Mouse (Mus musculus) G1E (cell line): Measurements from ENCODE around the gene Abr. TPM values are rescaled to one million over a fixed set of nuclear protein-coding genes. Genes with fewer than 3 reads are reported as not detected.

Experiments used
- ATAC-seq: 2 replicates; pipeline ENCODE4 v1.8.0; 2016; ENCODE audit warnings: mild to moderate bottlenecking; ENCODE audit not compliant: insufficient number of reproducible peaks, poor library complexity, low FRiP score, severe bottlenecking; ENCODE audit errors: extremely low read depth
- DNase-seq: peaks from one replicate; pipeline ENCODE4 v3.0.0; 2012; ENCODE audit warnings: low spot score
- H3K27me3 ChIP-seq: 2 replicates; pipeline ENCODE4 v1.6.1; 2012; ENCODE audit warnings: mild to moderate bottlenecking, low read length, inconsistent platforms; ENCODE audit not compliant: insufficient read depth
- H3K36me3 ChIP-seq: replicated peaks from 2 replicates; pipeline ENCODE3; 2012; ENCODE audit warnings: mild to moderate bottlenecking, inconsistent platforms
- H3K4me1 ChIP-seq: 2 replicates; pipeline ENCODE4 v1.6.1; 2012; ENCODE audit warnings: low read depth, low read length, inconsistent platforms, mixed read lengths; ENCODE audit not compliant: insufficient read depth
- H3K4me3 ChIP-seq: 2 replicates; pipeline ENCODE4 v1.5.1; 2012; ENCODE audit warnings: low read depth, mild to moderate bottlenecking, inconsistent platforms, low read length, moderate library complexity, mixed read lengths
- H3K9me3 ChIP-seq: replicated peaks from 2 replicates; pipeline ENCODE4 v1.6.1; 2012; ENCODE audit warnings: inconsistent platforms
- CTCF ChIP-seq: IDR thresholded peaks from 2 replicates; pipeline ENCODE4 v1.5.1; 2012; ENCODE audit warnings: low read depth, low read length, inconsistent platforms, mixed read lengths
- GATA1 ChIP-seq: IDR thresholded peaks from 2 replicates; pipeline ENCODE4 v1.6.1; 2012; ENCODE audit warnings: borderline replicate concordance, low read length, inconsistent platforms, mixed read lengths
- GATA2 ChIP-seq: IDR thresholded peaks from 2 replicates; pipeline ENCODE4 v1.6.1; 2012; ENCODE audit warnings: low read depth, low read length, inconsistent platforms, borderline replicate concordance
- POLR2AphosphoS5 ChIP-seq: IDR thresholded peaks from 2 replicates; pipeline ENCODE4 v1.6.1; 2012; ENCODE audit warnings: low read depth, low read length, inconsistent platforms; ENCODE audit not compliant: insufficient replicate concordance
- TAL1 ChIP-seq: conservative IDR thresholded peaks from 2 replicates; pipeline ENCODE4 v1.6.1; 2012; ENCODE audit warnings: low read depth, low read length, inconsistent platforms, mixed read lengths
- polyA plus RNA-seq: library from polyadenylated mRNA; stranded (reverse); fragments of >175 nt; gene quantifications from 2 replicates; pipeline ENCODE4 v1.2.3, GENCODE M21; 2012
- total RNA-seq, 2 experiments: library from RNA; stranded (forward) in 1 of 2; stranded (reverse) in 1 of 2; fragments of 200-1000 nt in 1 of 2; fragments of >200 nt in 1 of 2; fragmentation: Nextera tagmentation in 1 of 2; gene quantifications; 2 replicates each; pipeline ENCODE4 v1.2.3; 2014 to 2017

Abr gene
- total and polyA plus RNA-seq, 3 experiments, result 0.82 TPM; not detected in 2

- ATAC-seq, result no peak
- TF ChIP-seq GATA1 (no peak), TAL1 (no peak), POLR2AphosphoS5 (no peak), CTCF (no peak), GATA2 (no peak)
- H3K4me1 ChIP-seq, result no peaks in the 10 kb centered on the region
Observed at GRCm38 (mm10) chr11:76379921-76380544, 242.1 kb downstream of the Abr start.

GRCm38 (mm10) chr11:76376425-76376824, 245.7 kb downstream of the Abr start:
- no peaks in the 10 kb centered on the region for H3K4me1 ChIP-seq
- H3K4me3 ChIP-seq, result no peak overlapping the region
- ATAC-seq, result no peak
- peaks cover 11% of the 10 kb centered on the region; the same call in 1 of the 2 replicates for H3K27me3 ChIP-seq
- H3K9me3 ChIP-seq, result no peaks in the 10 kb centered on the region
- TF ChIP-seq GATA1 (no peak), CTCF (no peak), GATA2 (no peak), POLR2AphosphoS5 (no peak), TAL1 (no peak)
- no peaks in the 10 kb centered on the region for H3K36me3 ChIP-seq
- no peak for DNase-seq

More at GRCm38 (mm10) chr11:76379921-76380544, 242.1 kb downstream of the Abr start:
- peaks cover 10% of the 10 kb centered on the region; the same call in 1 of the 2 replicates for H3K27me3 ChIP-seq
- no peak for DNase-seq
- H3K9me3 ChIP-seq, result no peaks in the 10 kb centered on the region
- no peak overlapping the region for H3K4me3 ChIP-seq
- no peaks in the 10 kb centered on the region for H3K36me3 ChIP-seq

GRCm38 (mm10) chr11:76374491-76375185, 247.5 kb downstream of the Abr start:
- Histone ChIP-seq H3K36me3 (no peaks in the 10 kb centered on the region), H3K4me1 (no peaks in the 10 kb centered on the region), H3K27me3 (peaks cover 11% of the 10 kb centered on the region), H3K9me3 (no peaks in the 10 kb centered on the region), H3K4me3 (no peak overlapping the region)
- ATAC-seq, result no peak
- no peak for TF ChIP-seq GATA1
- no peak for TF ChIP-seq GATA2
- TF ChIP-seq CTCF, result no peak
- no peak for TF ChIP-seq POLR2AphosphoS5
- no peak for DNase-seq

- Histone ChIP-seq H3K36me3 (no peaks in the 10 kb centered on the region), H3K4me3 (no peak overlapping the region), H3K9me3 (no peaks in the 10 kb centered on the region), H3K27me3 (peaks cover 14% of the 10 kb centered on the region), H3K4me1 (peaks cover 3% of the 10 kb centered on the region; the same call in 1 of the 2 replicates)
- TF ChIP-seq TAL1 (no peak), CTCF (no peak), POLR2AphosphoS5 (no peak), GATA1 (no peak), GATA2 (no peak)
- no peak for DNase-seq
- no peak for ATAC-seq
Observed at GRCm38 (mm10) chr11:76372534-76372933, 249.6 kb downstream of the Abr start.

GRCm38 (mm10) chr11:76372120-76372519, 250.0 kb downstream of the Abr start:
- no peak for DNase-seq
- TF ChIP-seq CTCF, result no peak
- TF ChIP-seq GATA2, result no peak
- TF ChIP-seq POLR2AphosphoS5, result no peak
- no peak for TF ChIP-seq GATA1
- no peak for TF ChIP-seq TAL1
- no peak for ATAC-seq

GRCm38 (mm10) chr11:76370491-76370890, 251.6 kb downstream of the Abr start:
- ATAC-seq, result no peak
- peaks cover 21% of the 10 kb centered on the region for H3K27me3 ChIP-seq
- TF ChIP-seq CTCF (no peak), GATA1 (no peak), TAL1 (no peak), GATA2 (no peak), POLR2AphosphoS5 (no peak)

More at GRCm38 (mm10) chr11:76372120-76372519, 250.0 kb downstream of the Abr start:
- H3K27me3 ChIP-seq, result peaks cover 14% of the 10 kb centered on the region
- H3K4me1 ChIP-seq, result peaks cover 3% of the 10 kb centered on the region; the same call in 1 of the 2 replicates
- no peaks in the 10 kb centered on the region for H3K36me3 ChIP-seq
- H3K4me3 ChIP-seq, result no peak overlapping the region
- H3K9me3 ChIP-seq, result no peaks in the 10 kb centered on the region

More at GRCm38 (mm10) chr11:76370491-76370890, 251.6 kb downstream of the Abr start:
- Histone ChIP-seq H3K36me3 (no peaks in the 10 kb centered on the region), H3K4me1 (peaks cover 7% of the 10 kb centered on the region; the same call in 1 of the 2 replicates), H3K9me3 (no peaks in the 10 kb centered on the region), H3K4me3 (no peak overlapping the region)
- DNase-seq, result no peak

Other genes starting within 250 kb of the Abr start
- 4.4 TPM in 2 replicates for gene Nxn, start 223.2 kb downstream of the Abr start, total RNA-seq (2014; fragmentation: Nextera tagmentation)
- 5.0 and 6.0 TPM in 2 replicates for gene Nxn, start 223.2 kb downstream of the Abr start, total RNA-seq (2017)
- 4.8 TPM in 2 replicates for gene Nxn, start 223.2 kb downstream of the Abr start, polyA plus RNA-seq
- 24.5 and 29.9 TPM in 2 replicates for gene Timm22, start 215.4 kb downstream of the Abr start, total RNA-seq (2014; fragmentation: Nextera tagmentation)
- 23.9 and 25.0 TPM in 2 replicates for gene Timm22, start 215.4 kb downstream of the Abr start, total RNA-seq (2017)
- 22.8 and 28.1 TPM in 2 replicates for gene Timm22, start 215.4 kb downstream of the Abr start, polyA plus RNA-seq
- gene Bhlha9, start 50.2 kb upstream of the Abr start, total RNA-seq (2014; fragmentation: Nextera tagmentation), result not detected in 2 replicates
- not detected in 2 replicates for gene Bhlha9, start 50.2 kb upstream of the Abr start, total RNA-seq (2017)
- gene Bhlha9, start 50.2 kb upstream of the Abr start, polyA plus RNA-seq, result not detected in 2 replicates
- not detected in 2 replicates for gene Trarg1, start 57.5 kb upstream of the Abr start, total RNA-seq (2014; fragmentation: Nextera tagmentation)
- 0.12 and 0.16 TPM in 2 replicates for gene Trarg1, start 57.5 kb upstream of the Abr start, total RNA-seq (2017)
- not detected in 2 replicates for gene Trarg1, start 57.5 kb upstream of the Abr start, polyA plus RNA-seq
- 39.1 and 52.7 TPM in 2 replicates for gene Gosr1, start 141.3 kb upstream of the Abr start, total RNA-seq (2014; fragmentation: Nextera tagmentation)
- gene Gosr1, start 141.3 kb upstream of the Abr start, total RNA-seq (2017), result 39.0 and 41.9 TPM in 2 replicates
- gene Gosr1, start 141.3 kb upstream of the Abr start, polyA plus RNA-seq, result 1.4 and 2.7 TPM in 2 replicates
- 421 and 456 TPM in 2 replicates for gene Cpd, start 224.7 kb upstream of the Abr start, total RNA-seq (2014; fragmentation: Nextera tagmentation)
- gene Cpd, start 224.7 kb upstream of the Abr start, total RNA-seq (2017), result 152 and 167 TPM in 2 replicates
- gene Cpd, start 224.7 kb upstream of the Abr start, polyA plus RNA-seq, result 49.7 and 52.1 TPM in 2 replicates